Mouse (Mus musculus) neural tube, embryonic 13.5 days (tissue): ENCODE measurements around the gene Ripply2. TPM values are rescaled to one million over a fixed set of nuclear protein-coding genes. Genes with fewer than 3 reads are reported as not detected.
"Not testable (repeated sequence)": the region's sequence is repeated elsewhere in the genome, so short reads cannot be mapped to it uniquely, and the experiment has no call there.

Experiments
- ATAC-seq: fragments of 200-750 bp; cut with Nextera tagmentation; 2 replicates; pipeline ENCODE4 v1.8.0; 2017; ENCODE audit warnings: low read depth, mild to moderate bottlenecking, moderate TSS enrichment, moderate library complexity
- H3K27ac ChIP-seq: fragments of 300-500 bp; sonication (generic); replicated peaks from 2 replicates; pipeline ENCODE4 v1.5.1; 2015; ENCODE audit warnings: moderate library complexity, mild to moderate bottlenecking, inconsistent platforms
- H3K27me3 ChIP-seq: fragments of 300-500 bp; sonication (generic); 2 replicates; pipeline ENCODE4 v1.6.1; 2015; ENCODE audit warnings: mild to moderate bottlenecking, inconsistent platforms
- H3K36me3 ChIP-seq: fragments of 300-500 bp; sonication (generic); 2 replicates; pipeline ENCODE4 v1.6.1; 2015; ENCODE audit warnings: mild to moderate bottlenecking, inconsistent platforms
- H3K4me1 ChIP-seq: fragments of 300-500 bp; sonication (generic); replicated peaks from 2 replicates; pipeline ENCODE4 v1.6.1; 2015; ENCODE audit warnings: inconsistent platforms
- H3K4me2 ChIP-seq: fragments of 300-500 bp; sonication (generic); 2 replicates; pipeline ENCODE4 v1.6.1; 2015; ENCODE audit warnings: inconsistent platforms, mild to moderate bottlenecking, moderate library complexity
- H3K4me3 ChIP-seq: fragments of 300-500 bp; sonication (generic); 2 replicates; pipeline ENCODE4 v1.5.1; 2015; ENCODE audit warnings: mild to moderate bottlenecking, inconsistent platforms
- H3K9ac ChIP-seq: fragments of 300-500 bp; sonication (generic); 2 replicates; pipeline ENCODE4 v1.6.1; 2015; ENCODE audit warnings: moderate library complexity, mild to moderate bottlenecking, inconsistent platforms
- H3K9me3 ChIP-seq: fragments of 300-500 bp; sonication (generic); 2 replicates; pipeline ENCODE4 v1.6.1; 2016; ENCODE audit warnings: inconsistent platforms
- WGBS: fragments of 180-500 bp; shearing (Covaris S2); methylation state at CpG from one replicate; pipeline ENCODE4 v1.1.7; 2015; 5-methylcytosine and 5-hydroxymethylcytosine counted together
- polyA plus RNA-seq: library from polyadenylated mRNA; unstranded; fragments of >200 nt; fragmentation: Nextera tagmentation; extraction: Ambion mirVana; gene quantifications from 2 replicates; pipeline ENCODE4 v1.2.1, GENCODE M21; 2015

Ripply2 gene
- 6.0 and 6.1 TPM in 2 replicates for polyA plus RNA-seq

- H3K4me2 ChIP-seq: peak within 1 kb of the TSS; percentile 84
- no peaks in the 10 kb centered on the region for H3K9me3 ChIP-seq
- peaks cover 24% of the 10 kb centered on the region for H3K27me3 ChIP-seq
- H3K4me3 ChIP-seq: peak within 1 kb of the TSS; percentile 63
- H3K4me1 ChIP-seq: peaks cover 14% of the 10 kb centered on the region
- H3K36me3 ChIP-seq: no peaks in the 10 kb centered on the region
- H3K9ac ChIP-seq: peak within 1 kb of the TSS; percentile 80
- peak; percentile 91 for ATAC-seq
- H3K27ac ChIP-seq: peak within 1 kb of the TSS; percentile 50; the same call in 1 of the 2 replicates
- under 1% methylated on average over 71 of the region's 71 CpGs for WGBS
Observed at GRCm38 (mm10) chr9:87015288-87015937, at the start of gene Ripply2. Ripply2 (plus strand) TSS chr9:87015537.

GRCm38 (mm10) chr9:86972471-86972870, 42.9 kb upstream of the Ripply2 start:
- not testable (repeated sequence) for H3K9me3 ChIP-seq, H3K4me1 ChIP-seq, H3K4me2 ChIP-seq, H3K4me3 ChIP-seq, H3K36me3 ChIP-seq, ATAC-seq, H3K27ac ChIP-seq, H3K27me3 ChIP-seq, H3K9ac ChIP-seq

- H3K36me3 ChIP-seq: no peaks in the 10 kb centered on the region
- H3K9me3 ChIP-seq: no peaks in the 10 kb centered on the region
- 68% methylated on average over 4 of the region's 4 CpGs for WGBS
- no peak overlapping the region for H3K4me2 ChIP-seq
- H3K4me1 ChIP-seq: no peaks in the 10 kb centered on the region
- H3K9ac ChIP-seq: no peak overlapping the region
- H3K27ac ChIP-seq: no peak overlapping the region
- ATAC-seq: no peak
- H3K4me3 ChIP-seq: no peak overlapping the region
- H3K27me3 ChIP-seq: no peaks in the 10 kb centered on the region
Observed at GRCm38 (mm10) chr9:86973562-86973961, 41.8 kb upstream of the Ripply2 start.

GRCm38 (mm10) chr9:86976896-86977295, 38.4 kb upstream of the Ripply2 start:
- 80% methylated on average over 4 of the region's 4 CpGs for WGBS

GRCm38 (mm10) chr9:86978257-86978907, 37.0 kb upstream of the Ripply2 start:
- WGBS: 82% methylated on average over 7 of the region's 7 CpGs
- ATAC-seq: no peak
- Histone ChIP-seq H3K9me3 (no peaks in the 10 kb centered on the region), H3K36me3 (no peaks in the 10 kb centered on the region), H3K4me1 (no peaks in the 10 kb centered on the region), H3K4me3 (no peak overlapping the region), H3K27me3 (no peaks in the 10 kb centered on the region), H3K9ac (no peak overlapping the region), H3K4me2 (no peak overlapping the region), H3K27ac (no peak overlapping the region)

More at GRCm38 (mm10) chr9:86976896-86977295, 38.4 kb upstream of the Ripply2 start:
- ATAC-seq: no peak
- no peak overlapping the region for H3K4me3 ChIP-seq
- H3K9ac ChIP-seq: no peak overlapping the region
- no peaks in the 10 kb centered on the region for H3K9me3 ChIP-seq
- H3K36me3 ChIP-seq: no peaks in the 10 kb centered on the region
- no peak overlapping the region for H3K27ac ChIP-seq
- no peaks in the 10 kb centered on the region for H3K27me3 ChIP-seq
- H3K4me2 ChIP-seq: no peak overlapping the region
- no peaks in the 10 kb centered on the region for H3K4me1 ChIP-seq

GRCm38 (mm10) chr9:86980048-86980447, 35.3 kb upstream of the Ripply2 start:
- ATAC-seq: no peak
- Histone ChIP-seq H3K9ac (no peak overlapping the region), H3K4me1 (no peaks in the 10 kb centered on the region), H3K36me3 (no peaks in the 10 kb centered on the region), H3K27me3 (no peaks in the 10 kb centered on the region), H3K4me2 (no peak overlapping the region), H3K27ac (no peak overlapping the region), H3K9me3 (no peaks in the 10 kb centered on the region), H3K4me3 (no peak overlapping the region)

GRCm38 (mm10) chr9:86980942-86981341, 34.4 kb upstream of the Ripply2 start:
- Histone ChIP-seq H3K4me2 (no peak overlapping the region), H3K27me3 (no peaks in the 10 kb centered on the region), H3K9ac (no peak overlapping the region), H3K4me3 (no peak overlapping the region), H3K9me3 (no peaks in the 10 kb centered on the region), H3K36me3 (no peaks in the 10 kb centered on the region), H3K27ac (no peak overlapping the region), H3K4me1 (no peaks in the 10 kb centered on the region)
- 58% methylated on average over 2 of the region's 2 CpGs for WGBS
- ATAC-seq: no peak

GRCm38 (mm10) chr9:86981551-86981950, 33.8 kb upstream of the Ripply2 start:
- no peaks in the 10 kb centered on the region for H3K9me3 ChIP-seq
- H3K4me1 ChIP-seq: no peaks in the 10 kb centered on the region
- no peak overlapping the region for H3K27ac ChIP-seq
- H3K36me3 ChIP-seq: no peaks in the 10 kb centered on the region
- ATAC-seq: 0 out of 2 replicates have a peak, but pooled peaks have one; percentile 53
- no peak overlapping the region for H3K9ac ChIP-seq
- no peak overlapping the region for H3K4me2 ChIP-seq
- no peak overlapping the region for H3K4me3 ChIP-seq
- no peaks in the 10 kb centered on the region for H3K27me3 ChIP-seq
- 22% methylated on average over 10 of the region's 10 CpGs for WGBS

GRCm38 (mm10) chr9:86984583-86984982, 30.8 kb upstream of the Ripply2 start:
- H3K4me1 ChIP-seq: 0 out of 2 replicates have a peak, but pooled peaks cover 7% of the 10 kb centered on the region
- no peak overlapping the region for H3K27ac ChIP-seq
- H3K4me3 ChIP-seq: no peak overlapping the region
- H3K9ac ChIP-seq: no peak overlapping the region
- 69% methylated on average over 3 of the region's 3 CpGs for WGBS
- H3K4me2 ChIP-seq: no peak overlapping the region
- H3K9me3 ChIP-seq: no peaks in the 10 kb centered on the region
- no peak for ATAC-seq
- H3K27me3 ChIP-seq: no peaks in the 10 kb centered on the region
- H3K36me3 ChIP-seq: no peaks in the 10 kb centered on the region

GRCm38 (mm10) chr9:86985105-86985504, 30.2 kb upstream of the Ripply2 start:
- 66% methylated on average over 6 of the region's 6 CpGs for WGBS

GRCm38 (mm10) chr9:86986703-86987296, 28.5 kb upstream of the Ripply2 start:
- Histone ChIP-seq H3K36me3 (no peaks in the 10 kb centered on the region), H3K4me1 (0 out of 2 replicates have a peak, but pooled peaks cover 7% of the 10 kb centered on the region), H3K4me2 (no peak overlapping the region), H3K9ac (no peak overlapping the region), H3K9me3 (no peaks in the 10 kb centered on the region), H3K4me3 (no peak overlapping the region), H3K27me3 (no peaks in the 10 kb centered on the region), H3K27ac (no peak overlapping the region)
- ATAC-seq: no peak
- WGBS: 54% methylated on average over 7 of the region's 7 CpGs

More at GRCm38 (mm10) chr9:86985105-86985504, 30.2 kb upstream of the Ripply2 start:
- no peaks in the 10 kb centered on the region for H3K36me3 ChIP-seq
- no peak overlapping the region for H3K27ac ChIP-seq
- no peak overlapping the region for H3K9ac ChIP-seq
- 0 out of 2 replicates have a peak, but pooled peaks cover 7% of the 10 kb centered on the region for H3K4me1 ChIP-seq
- no peaks in the 10 kb centered on the region for H3K27me3 ChIP-seq
- no peak overlapping the region for H3K4me2 ChIP-seq
- H3K9me3 ChIP-seq: no peaks in the 10 kb centered on the region
- no peak for ATAC-seq
- no peak overlapping the region for H3K4me3 ChIP-seq

GRCm38 (mm10) chr9:86989822-86990221, 25.5 kb upstream of the Ripply2 start:
- Histone ChIP-seq H3K4me1 (0 out of 2 replicates have a peak, but pooled peaks cover 7% of the 10 kb centered on the region), H3K4me2 (no peak overlapping the region), H3K9ac (no peak overlapping the region), H3K4me3 (no peak overlapping the region), H3K27me3 (no peaks in the 10 kb centered on the region), H3K36me3 (no peaks in the 10 kb centered on the region), H3K9me3 (no peaks in the 10 kb centered on the region), H3K27ac (no peak overlapping the region)
- no peak for ATAC-seq
